Mouse (Mus musculus): Measurements from ENCODE around the gene Eci1.
A peak's percentile ranks its signal among the peaks of the same experiment; 100 is the strongest.

Gene Eci1

GRCm38 (mm10) chr17:24472512-24472911, 46.1 kb downstream of the Eci1 start:
- peak; percentile 93 for DNase-seq (ENCODE audit: low read depth, low spot score)

- DNase-seq (ENCODE audit: low read depth, low spot score) = no peak
Measured at GRCm38 (mm10) chr17:24473612-24474275, 47.3 kb downstream of the Eci1 start, which contains the start of gene Bricd5. Gene Bricd5 (plus strand): TSS chr17:24473884.

- no peak for DNase-seq (ENCODE audit: low read depth, low spot score)
Measured at GRCm38 (mm10) chr17:24474557-24474956, 48.1 kb downstream of the Eci1 start.

- DNase-seq (ENCODE audit: low read depth, low spot score) = no peak
Measured at GRCm38 (mm10) chr17:24475586-24475985, 49.1 kb downstream of the Eci1 start.

GRCm38 (mm10) chr17:24476022-24476776, 49.8 kb downstream of the Eci1 start:
- DNase-seq (ENCODE audit: low read depth, low spot score) = no peak

GRCm38 (mm10) chr17:24477053-24477984, 50.9 kb downstream of the Eci1 start:
- DNase-seq (ENCODE audit: low read depth, low spot score) = no peak

- no peak for DNase-seq (ENCODE audit: low read depth, low spot score)
Measured at GRCm38 (mm10) chr17:24477985-24478600, 51.7 kb downstream of the Eci1 start.

- peak; percentile 95 for DNase-seq (ENCODE audit: low read depth, low spot score)
Measured at GRCm38 (mm10) chr17:24478663-24479380, 52.4 kb downstream of the Eci1 start, which contains the start of gene Mlst8. Gene Mlst8 (minus strand): TSS chr17:24479078.

- no peak for DNase-seq (ENCODE audit: low read depth, low spot score)
Measured at GRCm38 (mm10) chr17:24479431-24479830, 53.0 kb downstream of the Eci1 start.

GRCm38 (mm10) chr17:24480201-24480826, 53.9 kb downstream of the Eci1 start:
- DNase-seq (ENCODE audit: low read depth, low spot score) = no peak

GRCm38 (mm10) chr17:24481027-24481815, 54.8 kb downstream of the Eci1 start:
- DNase-seq (ENCODE audit: low read depth, low spot score) = no peak

- DNase-seq (ENCODE audit: low read depth, low spot score) = no peak
Measured at GRCm38 (mm10) chr17:24483495-24483894, 57.1 kb downstream of the Eci1 start.

- DNase-seq (ENCODE audit: low read depth, low spot score) = no peak
Measured at GRCm38 (mm10) chr17:24485090-24485860, 58.8 kb downstream of the Eci1 start.

GRCm38 (mm10) chr17:24488186-24488661, 61.8 kb downstream of the Eci1 start, which contains the start of gene Caskin1:
Gene Caskin1 (plus strand): TSS chr17:24488601.
- DNase-seq (ENCODE audit: low read depth, low spot score) = no peak

- no peak for DNase-seq (ENCODE audit: low read depth, low spot score)
Measured at GRCm38 (mm10) chr17:24488662-24489264, 62.3 kb downstream of the Eci1 start.

Measured in skeletal muscle tissue, adult 2 months (tissue).